Mouse (Mus musculus) kidney, embryonic 14.5 days (tissue): ENCODE results near the gene 2010109A12Rik. TPM values are rescaled to one million over a fixed set of nuclear protein-coding genes. Genes with fewer than 3 reads are reported as not detected.

Experiments used
- ATAC-seq: fragments of 200-750 bp; cut with Nextera tagmentation; 2 replicates; pipeline ENCODE4 v1.8.0; 2017; ENCODE audit warnings: moderate number of reproducible peaks, mild to moderate bottlenecking, moderate TSS enrichment, moderate library complexity; ENCODE audit not compliant: low FRiP score, low TSS enrichment
- H3K27ac ChIP-seq: fragments of 300-500 bp; sonication (generic); 2 replicates; pipeline ENCODE4 v1.5.1; 2014; ENCODE audit warnings: low read depth, mild to moderate bottlenecking, low read length, moderate library complexity, mixed read lengths
- H3K27me3 ChIP-seq: fragments of 300-500 bp; sonication (generic); 2 replicates; pipeline ENCODE4 v1.6.1; 2014; ENCODE audit warnings: mild to moderate bottlenecking, low read length; ENCODE audit not compliant: control insufficient read depth, insufficient read depth
- H3K36me3 ChIP-seq: fragments of 300-500 bp; sonication (generic); 2 replicates; pipeline ENCODE4 v1.6.1; 2014; ENCODE audit warnings: low read length, mixed read lengths; ENCODE audit not compliant: control insufficient read depth, insufficient read depth
- H3K4me1 ChIP-seq: fragments of 300-500 bp; sonication (generic); 2 replicates; pipeline ENCODE4 v1.6.1; 2014; ENCODE audit warnings: low read length, mixed read lengths; ENCODE audit not compliant: control insufficient read depth, insufficient read depth
- H3K4me2 ChIP-seq: fragments of 300-500 bp; sonication (generic); replicated peaks from 2 replicates; pipeline ENCODE4 v1.6.1; 2014; ENCODE audit warnings: low read depth, mild to moderate bottlenecking, low read length
- H3K4me3 ChIP-seq: fragments of 300-500 bp; sonication (generic); 2 replicates; pipeline ENCODE4 v1.5.1; 2014; ENCODE audit warnings: mild to moderate bottlenecking, low read length
- H3K9ac ChIP-seq: fragments of 300-500 bp; sonication (generic); 2 replicates; pipeline ENCODE4 v1.6.1; 2014; ENCODE audit warnings: low read depth, mild to moderate bottlenecking, low read length, moderate library complexity
- H3K9me3 ChIP-seq: fragments of 300-500 bp; sonication (generic); 2 replicates; pipeline ENCODE4 v1.6.1; 2016; ENCODE audit warnings: low read length; ENCODE audit not compliant: control insufficient read depth
- WGBS: fragments of 180-500 bp; shearing (Covaris S2); extraction: QIAGEN DNeasy Blood & Tissue Kit; methylation state at CpG from one replicate; pipeline ENCODE4 v1.1.7; 2014; 5-methylcytosine and 5-hydroxymethylcytosine counted together
- polyA plus RNA-seq: library from polyadenylated mRNA; unstranded; fragments of >200 nt; fragmentation: Nextera tagmentation; extraction: Ambion mirVana; gene quantifications from 2 replicates; pipeline ENCODE4 v1.2.1, GENCODE M21; 2014

The 2010109A12Rik gene
- polyA plus RNA-seq = 1.1 and 1.4 TPM in 2 replicates

DNA sequence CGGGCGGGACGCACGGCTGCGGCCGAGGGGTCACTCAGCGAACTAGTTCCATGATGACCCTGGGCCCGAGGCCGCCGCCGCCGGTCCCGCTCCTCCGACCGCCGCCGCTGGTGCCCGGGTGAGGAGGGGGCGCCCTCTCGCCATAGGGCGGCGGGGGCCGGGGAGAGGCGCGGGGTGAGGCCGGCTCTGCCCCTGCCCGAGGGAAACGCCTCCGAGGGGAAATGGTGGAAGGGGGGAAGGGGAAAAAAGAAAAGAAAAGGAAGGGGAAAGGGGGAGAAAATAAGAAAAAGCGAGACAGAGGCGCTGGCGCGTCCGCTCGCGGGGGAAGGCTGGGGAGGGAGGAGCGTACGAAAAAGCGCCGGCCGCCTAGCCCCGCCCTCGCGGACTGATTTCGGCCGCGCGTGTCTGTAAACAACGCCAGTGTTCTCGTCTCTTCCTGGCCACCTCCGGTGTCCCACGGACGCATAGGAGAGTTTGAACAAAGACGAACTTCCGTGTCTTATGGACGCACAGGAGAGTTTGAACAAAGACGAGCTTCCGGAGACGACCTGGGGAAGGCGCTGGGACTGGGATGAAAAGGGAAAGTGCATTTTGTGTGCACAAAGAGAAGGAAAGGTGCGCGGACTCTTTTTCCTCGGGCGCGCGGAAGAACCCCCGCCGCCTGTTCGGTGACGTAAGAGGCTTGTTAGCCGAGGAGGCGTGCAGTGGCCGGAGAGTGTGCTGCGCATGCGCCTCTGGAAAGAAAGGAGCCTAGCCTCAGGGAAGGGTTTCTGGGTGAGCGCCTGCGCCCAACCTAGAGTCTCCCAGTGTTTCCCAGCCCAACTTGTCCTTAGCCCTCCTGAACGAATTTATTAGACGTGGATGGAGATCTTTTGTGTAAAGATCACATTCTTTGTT, at the start of gene 2010109A12Rik, which contains the start of gene Ccni:
Gene 2010109A12Rik, plus strand, starts transcription at position 410 of the 897 bp plus-strand sequence.
Gene Ccni, minus strand, starts transcription at position 387 of the 897 bp plus-strand sequence.
- peak within 1 kb of the TSS; percentile 92 for H3K4me3 ChIP-seq
- H3K9ac ChIP-seq = peak within 1 kb of the TSS; percentile 95
- peak; percentile 96 for ATAC-seq
- peak within 1 kb of the TSS; percentile 75 for H3K4me2 ChIP-seq
- no peaks in the 10 kb centered on the region for H3K9me3 ChIP-seq
- peaks cover 12% of the 10 kb centered on the region; the same call in 1 of the 2 replicates for H3K4me1 ChIP-seq
- peak within 1 kb of the TSS; percentile 91 for H3K27ac ChIP-seq
- under 1% methylated on average over 76 of the region's 79 CpGs for WGBS
- peaks cover 7% of the 10 kb centered on the region; the same call in 1 of the 2 replicates for H3K36me3 ChIP-seq
- no peaks in the 10 kb centered on the region for H3K27me3 ChIP-seq

DNA sequence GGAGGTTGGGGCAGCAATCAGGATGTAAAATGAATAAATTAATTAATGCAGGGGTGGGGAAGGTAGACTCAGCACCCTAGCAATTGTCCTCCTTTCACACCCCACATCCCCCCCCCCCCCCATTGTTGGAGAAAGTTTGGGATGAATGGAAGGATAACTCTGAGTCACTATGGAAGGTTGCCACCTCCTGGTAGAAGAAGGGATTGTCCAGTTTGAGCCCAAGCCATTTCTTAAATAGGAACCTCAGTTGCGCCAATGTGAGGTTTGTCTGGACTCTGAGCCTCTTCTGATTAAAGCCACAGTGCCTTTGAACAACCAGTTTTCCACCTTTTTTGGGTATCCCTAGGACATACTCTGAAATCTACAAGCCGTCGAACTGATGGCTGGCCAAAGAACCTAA, 42.8 kb upstream of the 2010109A12Rik start:
- H3K4me3 ChIP-seq = no peak overlapping the region
- no peaks in the 10 kb centered on the region for H3K27me3 ChIP-seq
- H3K36me3 ChIP-seq = peaks cover 78% of the 10 kb centered on the region
- no peak for ATAC-seq
- no peaks in the 10 kb centered on the region for H3K9me3 ChIP-seq
- WGBS = 86% methylated on average over 3 of the region's 3 CpGs
- H3K4me2 ChIP-seq = no peak overlapping the region
- H3K4me1 ChIP-seq = no peaks in the 10 kb centered on the region
- H3K9ac ChIP-seq = no peak overlapping the region
- no peak overlapping the region for H3K27ac ChIP-seq

DNA sequence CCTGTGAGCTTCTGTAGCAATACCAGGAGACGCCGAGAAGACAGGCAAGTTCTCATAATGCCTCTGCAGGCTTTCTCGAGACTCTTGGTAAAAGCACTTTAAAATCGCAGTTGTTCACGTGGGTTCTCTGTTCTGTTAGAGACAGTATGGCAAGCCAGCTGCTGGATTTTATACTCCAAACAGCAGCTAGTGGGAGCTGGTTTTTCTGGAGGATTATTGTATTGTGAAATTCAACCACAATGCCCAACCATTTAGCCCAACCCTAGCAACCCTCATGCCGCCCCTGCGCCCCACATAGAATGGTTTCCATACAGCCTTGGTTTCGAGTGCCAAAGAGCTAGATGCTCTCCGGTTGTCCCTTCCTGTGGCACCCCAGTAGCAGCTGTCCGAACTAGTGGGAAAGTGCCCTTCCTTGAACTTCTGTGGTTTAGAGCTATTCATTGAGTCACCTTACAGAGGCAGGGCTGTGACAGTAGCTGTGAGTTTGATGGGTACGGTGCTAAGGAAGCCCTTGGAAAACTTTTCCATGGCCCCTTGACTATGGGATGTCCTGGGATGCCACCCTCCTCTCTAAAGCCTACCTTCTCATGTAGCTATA, 38.3 kb upstream of the 2010109A12Rik start:
- Histone ChIP-seq H3K9ac (no peak overlapping the region), H3K4me2 (no peak overlapping the region), H3K9me3 (no peaks in the 10 kb centered on the region), H3K27ac (no peak overlapping the region), H3K4me3 (no peak overlapping the region), H3K36me3 (peaks cover 79% of the 10 kb centered on the region), H3K27me3 (no peaks in the 10 kb centered on the region), H3K4me1 (no peaks in the 10 kb centered on the region)
- ATAC-seq = no peak
- 94% methylated on average over 11 of the region's 11 CpGs for WGBS

DNA sequence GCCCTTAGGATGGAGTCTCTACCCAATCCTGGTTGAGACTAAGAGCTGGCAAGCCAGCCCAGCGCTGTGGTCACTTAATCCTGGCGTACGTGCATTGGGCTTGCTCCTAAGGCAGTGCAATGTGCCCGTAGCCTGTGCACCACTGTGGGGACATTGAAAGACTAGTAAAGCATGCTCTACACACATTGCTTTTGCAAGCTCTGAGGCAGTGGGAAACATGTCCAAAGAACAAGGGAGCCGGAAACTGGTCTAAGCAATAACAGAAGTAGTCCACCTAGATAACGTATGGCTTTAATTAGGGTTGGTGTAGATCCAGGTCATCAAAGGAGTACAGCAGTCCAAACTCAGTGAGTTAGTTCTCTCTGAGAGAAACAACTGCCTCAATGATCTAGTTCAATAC, 37.7 kb upstream of the 2010109A12Rik start:
- no peak overlapping the region for H3K9ac ChIP-seq
- no peak for ATAC-seq
- 92% methylated on average over 6 of the region's 6 CpGs for WGBS

DNA sequence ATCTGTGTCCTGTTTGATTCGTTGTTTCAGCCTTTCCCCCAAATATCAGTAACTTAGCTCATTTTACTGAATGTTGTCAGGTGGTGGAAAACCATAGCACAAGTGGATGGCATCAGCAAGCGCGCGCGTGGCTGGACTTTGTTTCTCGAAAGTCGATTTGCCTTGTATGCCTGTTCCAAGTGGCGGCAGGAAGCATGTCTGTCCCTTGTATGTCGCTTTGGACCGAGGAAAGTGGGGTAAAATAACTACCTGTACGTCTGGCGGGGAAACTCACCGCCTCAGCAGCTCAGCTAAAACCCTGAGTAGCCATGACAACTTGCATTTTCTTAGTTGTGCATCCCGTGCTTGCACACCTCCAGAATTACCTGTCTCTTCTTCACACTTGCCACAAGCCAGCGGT, 34.9 kb upstream of the 2010109A12Rik start:
- Histone ChIP-seq H3K4me1 (no peaks in the 10 kb centered on the region), H3K4me2 (no peak overlapping the region), H3K27me3 (no peaks in the 10 kb centered on the region), H3K4me3 (no peak overlapping the region), H3K36me3 (peaks cover 79% of the 10 kb centered on the region), H3K9me3 (no peaks in the 10 kb centered on the region), H3K27ac (no peak overlapping the region), H3K9ac (no peak overlapping the region)
- WGBS = 94% methylated on average over 15 of the region's 15 CpGs
- ATAC-seq = no peak

More for the DNA sequence above, 37.7 kb upstream of the 2010109A12Rik start:
- H3K27ac ChIP-seq = no peak overlapping the region
- H3K36me3 ChIP-seq = peaks cover 82% of the 10 kb centered on the region
- no peaks in the 10 kb centered on the region for H3K27me3 ChIP-seq
- no peaks in the 10 kb centered on the region for H3K9me3 ChIP-seq
- H3K4me2 ChIP-seq = no peak overlapping the region
- no peak overlapping the region for H3K4me3 ChIP-seq
- H3K4me1 ChIP-seq = no peaks in the 10 kb centered on the region

DNA sequence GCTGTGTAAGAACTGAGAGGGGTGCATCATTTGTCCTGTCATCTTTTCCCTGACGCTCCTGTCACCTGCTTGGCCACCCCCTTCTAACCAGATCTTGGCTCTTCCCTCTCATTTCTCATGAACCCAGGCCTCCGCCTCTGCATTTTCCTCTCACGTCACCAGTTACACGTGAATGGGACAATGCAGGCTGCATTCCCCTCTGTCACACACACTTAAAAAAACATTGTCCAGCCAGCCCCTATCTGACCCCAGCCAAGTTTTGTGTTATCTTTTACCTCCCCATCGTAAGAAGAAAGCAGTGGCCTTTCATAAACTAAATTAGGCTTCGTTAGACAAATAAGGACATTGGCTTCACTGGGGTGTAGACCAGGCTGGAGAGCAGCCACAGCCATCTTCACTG, 33.8 kb upstream of the 2010109A12Rik start:
- H3K9me3 ChIP-seq = no peaks in the 10 kb centered on the region

DNA sequence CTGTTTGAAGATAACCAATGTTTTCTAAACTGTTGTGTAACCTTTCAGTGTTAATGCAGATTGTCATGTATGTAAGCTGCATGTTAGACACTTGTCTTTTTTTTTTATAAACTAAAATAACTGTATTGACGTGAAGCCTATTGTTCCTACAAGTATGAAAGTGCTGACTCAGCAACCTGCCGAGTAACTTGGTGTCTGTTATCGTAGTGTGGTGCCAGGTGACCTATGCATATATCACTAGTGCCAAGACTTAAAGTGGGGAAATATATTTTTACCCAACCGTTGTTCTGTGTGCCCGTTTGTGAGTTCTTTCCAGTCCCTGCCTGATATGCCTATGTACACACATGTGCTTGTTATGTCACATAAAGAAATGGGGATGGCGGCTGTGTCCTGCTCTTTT, 31.6 kb upstream of the 2010109A12Rik start:
- H3K4me2 ChIP-seq = no peak overlapping the region
- H3K9ac ChIP-seq = no peak overlapping the region
- H3K36me3 ChIP-seq = peaks cover 72% of the 10 kb centered on the region
- 80% methylated on average over 6 of the region's 6 CpGs for WGBS
- no peaks in the 10 kb centered on the region for H3K9me3 ChIP-seq
- no peak overlapping the region for H3K4me3 ChIP-seq
- no peaks in the 10 kb centered on the region for H3K27me3 ChIP-seq
- ATAC-seq = no peak
- no peaks in the 10 kb centered on the region for H3K4me1 ChIP-seq
- H3K27ac ChIP-seq = no peak overlapping the region

More for the DNA sequence above, 33.8 kb upstream of the 2010109A12Rik start:
- H3K27me3 ChIP-seq = no peaks in the 10 kb centered on the region
- H3K4me3 ChIP-seq = no peak overlapping the region
- H3K27ac ChIP-seq = no peak overlapping the region
- no peak overlapping the region for H3K9ac ChIP-seq
- ATAC-seq = no peak
- H3K4me2 ChIP-seq = no peak overlapping the region
- H3K36me3 ChIP-seq = peaks cover 81% of the 10 kb centered on the region
- 76% methylated on average over 6 of the region's 6 CpGs for WGBS
- H3K4me1 ChIP-seq = no peaks in the 10 kb centered on the region

DNA sequence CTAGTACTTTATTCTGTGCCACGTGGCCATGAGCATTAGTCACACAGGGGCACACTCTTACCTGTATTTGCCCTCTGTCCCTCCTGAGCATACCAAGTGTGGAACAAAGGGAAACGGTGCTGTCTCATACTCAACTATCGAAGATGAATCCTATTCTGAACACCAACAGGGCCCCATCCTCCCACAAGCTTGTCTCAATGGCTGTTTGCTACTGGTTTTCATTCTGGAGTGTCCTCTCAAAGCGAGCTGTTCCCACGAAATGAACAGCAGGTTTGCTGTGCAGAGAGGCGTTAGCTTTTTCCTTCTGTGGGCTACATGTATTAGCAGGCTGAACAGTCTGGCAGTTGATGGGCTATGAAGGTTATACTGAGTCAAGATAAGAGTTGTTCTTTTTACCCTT, 27.7 kb upstream of the 2010109A12Rik start:
- Histone ChIP-seq H3K27ac (no peak overlapping the region), H3K36me3 (peaks cover 59% of the 10 kb centered on the region)
- no peak for ATAC-seq

DNA sequence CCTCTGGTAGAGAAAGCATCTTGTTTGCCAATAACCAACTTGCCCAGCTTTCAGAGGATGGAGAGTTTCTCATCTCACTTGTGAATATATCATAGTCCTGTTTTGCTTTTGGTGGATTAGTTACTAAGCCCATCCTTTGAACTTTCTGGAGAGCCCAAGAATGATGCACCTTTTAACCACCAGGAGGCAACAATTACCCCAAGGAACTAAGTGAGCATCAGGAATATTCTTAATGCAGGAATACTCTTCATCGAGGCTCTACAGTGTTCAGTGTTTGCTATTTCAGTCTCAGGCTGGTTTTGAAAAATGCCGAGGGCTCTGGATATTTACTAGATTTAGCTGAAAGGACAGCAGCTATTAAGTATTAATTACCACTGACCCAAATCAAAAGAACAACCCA, 26.1 kb upstream of the 2010109A12Rik start:
- Histone ChIP-seq H3K9ac (no peak overlapping the region), H3K36me3 (peaks cover 59% of the 10 kb centered on the region), H3K4me3 (no peak overlapping the region), H3K27ac (no peak overlapping the region), H3K4me2 (no peak overlapping the region), H3K27me3 (no peaks in the 10 kb centered on the region), H3K4me1 (no peaks in the 10 kb centered on the region), H3K9me3 (no peaks in the 10 kb centered on the region)
- ATAC-seq = 0 out of 2 replicates have a peak, but pooled peaks have one; percentile 21
- 71% methylated on average over 2 of the region's 2 CpGs for WGBS

More for the DNA sequence above, 27.7 kb upstream of the 2010109A12Rik start:
- H3K27me3 ChIP-seq = no peaks in the 10 kb centered on the region
- H3K4me1 ChIP-seq = no peaks in the 10 kb centered on the region
- WGBS = 85% methylated on average over 6 of the region's 6 CpGs
- H3K9ac ChIP-seq = no peak overlapping the region
- H3K9me3 ChIP-seq = no peaks in the 10 kb centered on the region
- no peak overlapping the region for H3K4me3 ChIP-seq
- no peak overlapping the region for H3K4me2 ChIP-seq
